Mouse (Mus musculus) gastrocnemius, postnatal 14 days (tissue): ENCODE results near the gene Serinc4. TPM values are rescaled to one million over a fixed set of nuclear protein-coding genes. Genes with fewer than 3 reads are reported as not detected.

Experiments used
- DNase-seq: peaks from one replicate; pipeline ENCODE4 v3.0.0; 2021; ENCODE audit warnings: mixed read lengths
- intact Hi-C: fragments of 180-260 bp; cut with DNase I; formaldehyde crosslinking; loops from one replicate; pipeline ENCODE4 v1.15.1; 2025; ENCODE audit warnings: low total_unique reads
- total RNA-seq, 2 experiments: library from RNA; stranded (reverse); gene quantifications; 2 replicates each; pipeline ENCODE4 v1.2.3; 2021

The Serinc4 gene
- total RNA-seq, 2 experiments from 2014 or later: not detected

- peak; percentile 100 for DNase-seq
- intact Hi-C loops: no loop called here
Observed at GRCm38 (mm10) chr2:121448739-121449535, 7.6 kb downstream of the Serinc4 start, which contains the start of gene Serf2. Gene Serf2, plus strand, starts transcription at chr2:121449195.

- intact Hi-C loops: no loop called here
- no peak for DNase-seq
Observed at GRCm38 (mm10) chr2:121448136-121448535, 8.4 kb downstream of the Serinc4 start.

GRCm38 (mm10) chr2:121447006-121447405, 9.6 kb downstream of the Serinc4 start:
- no peak for DNase-seq
- intact Hi-C loops: no loop called here

GRCm38 (mm10) chr2:121446506-121446905, 10.1 kb downstream of the Serinc4 start:
- no peak for DNase-seq
- intact Hi-C loops: no loop called here

- intact Hi-C loops: no loop called here
- DNase-seq: no peak
Observed at GRCm38 (mm10) chr2:121445117-121445516, 11.5 kb downstream of the Serinc4 start.

GRCm38 (mm10) chr2:121444178-121444577, 12.4 kb downstream of the Serinc4 start, which contains the start of gene Ell3:
Gene Ell3, minus strand, starts transcription at chr2:121444278.
- intact Hi-C loops: no loop called here
- no peak for DNase-seq

- intact Hi-C loops: no loop called here
- no peak for DNase-seq
Observed at GRCm38 (mm10) chr2:121443068-121443349, 13.6 kb downstream of the Serinc4 start.

- intact Hi-C loops: no loop called here
Observed at GRCm38 (mm10) chr2:121442259-121443067, 14.1 kb downstream of the Serinc4 start.

GRCm38 (mm10) chr2:121441800-121442199, 14.8 kb downstream of the Serinc4 start:
- no peak for DNase-seq
- intact Hi-C loops: no loop called here

More at GRCm38 (mm10) chr2:121442259-121443067, 14.1 kb downstream of the Serinc4 start:
- DNase-seq: peak; percentile 36

GRCm38 (mm10) chr2:121440834-121441605, 15.6 kb downstream of the Serinc4 start:
- intact Hi-C loops: no loop called here
- no peak for DNase-seq

- intact Hi-C loops: no loop called here
- no peak for DNase-seq
Observed at GRCm38 (mm10) chr2:121439746-121440145, 16.8 kb downstream of the Serinc4 start.

- intact Hi-C loops: no loop called here
- no peak for DNase-seq
Observed at GRCm38 (mm10) chr2:121434854-121435253, 21.7 kb downstream of the Serinc4 start.

GRCm38 (mm10) chr2:121425890-121426289, 30.7 kb downstream of the Serinc4 start:
- intact Hi-C loops: no loop called here
- no peak for DNase-seq

- intact Hi-C loops: no loop called here
- DNase-seq: no peak
Observed at GRCm38 (mm10) chr2:121423166-121423565, 33.4 kb downstream of the Serinc4 start.

- intact Hi-C loops: no loop called here
- no peak for DNase-seq
Observed at GRCm38 (mm10) chr2:121418476-121418875, 38.1 kb downstream of the Serinc4 start.

GRCm38 (mm10) chr2:121416356-121416755, 40.2 kb downstream of the Serinc4 start:
- DNase-seq: no peak
- intact Hi-C loops: no loop called here

- DNase-seq: no peak
- intact Hi-C loops: no loop called here
Observed at GRCm38 (mm10) chr2:121415591-121415990, 41.0 kb downstream of the Serinc4 start.

- intact Hi-C loops: no loop called here
- DNase-seq: no peak
Observed at GRCm38 (mm10) chr2:121415103-121415502, 41.5 kb downstream of the Serinc4 start.

- DNase-seq: no peak
- intact Hi-C loops: no loop called here
Observed at GRCm38 (mm10) chr2:121414139-121414685, 42.4 kb downstream of the Serinc4 start.
